ENCODE assay signal across 18 mouse cellular contexts in genomic region chr17:90451384-90451783, GRCm38 (mm10).
DNase-seq lines count a peak whose midpoint lies in the region; ATAC-seq and TF ChIP-seq lines count a peak whose summit lies in the region.
"Had no signal": no experiment of that assay in that cellular context is flagged by ENCODE, and none has a peak within 500 bp of the region (broad histone marks: within the 10 kb centered on the region; RNA-seq: fewer than 3 reads in every experiment).

No protein-coding gene starts in this region.

- WGBS in forebrain, embryonic 15.5 days, result 54% methylated on average over 2 of the region's 2 CpGs
- WGBS in forebrain, embryonic 11.5 days, result 69% methylated on average over 2 of the region's 2 CpGs
- 68% methylated on average over 2 of the region's 2 CpGs for WGBS in midbrain, embryonic 14.5 days
- WGBS in midbrain, embryonic 11.5 days, result 71% methylated on average over 2 of the region's 2 CpGs
- 46% methylated on average over 2 of the region's 2 CpGs for WGBS in forebrain, postnatal 0 days
- WGBS in neural tube, embryonic 14.5 days, result 53% methylated on average over 2 of the region's 2 CpGs
- WGBS in liver, embryonic 11.5 days, result 70% methylated on average over 2 of the region's 2 CpGs

- no peak for DNase-seq in forebrain, embryonic 11.5 days (ENCODE audit: low spot score)
- DNase-seq in midbrain, embryonic 14.5 days, result peak; percentile 15
- no peak for DNase-seq in midbrain, embryonic 11.5 days (ENCODE audit: low spot score, missing footprints)
- peak; percentile 45 for DNase-seq in forebrain, postnatal 0 days
- DNase-seq in liver, embryonic 11.5 days (ENCODE audit: low spot score), result no peak
- DNase-seq: heart, postnatal 36 days; kidney, adult 18-20 months; kidney, postnatal 14 days; layer of hippocampus, adult 9-11 months; left cerebral cortex, postnatal 4 days; right cerebral cortex, postnatal 4 days; thymus, adult 2 months had no signal

- ATAC-seq in forebrain, embryonic 15.5 days (replicated peaks), result no peak
- ATAC-seq in forebrain, embryonic 11.5 days (replicated peaks; ENCODE audit: low FRiP score), result no peak
- ATAC-seq in midbrain, embryonic 14.5 days (ENCODE audit: low FRiP score, low TSS enrichment), result no peak
- ATAC-seq in midbrain, embryonic 11.5 days (ENCODE audit: low FRiP score), result no peak
- no peak for ATAC-seq in forebrain, postnatal 0 days
- ATAC-seq in neural tube, embryonic 14.5 days (ENCODE audit: low read depth), result no peak
- no peak for ATAC-seq in liver, embryonic 11.5 days (replicated peaks; ENCODE audit: low FRiP score)
- ATAC-seq: liver, embryonic 12.5 days had no signal

- H3K36me3 ChIP-seq in forebrain, embryonic 15.5 days, result no peaks in the 10 kb centered on the region
- no peaks in the 10 kb centered on the region for H3K36me3 ChIP-seq in forebrain, embryonic 11.5 days (ENCODE audit: control insufficient read depth, insufficient read depth, low read length)
- no peaks in the 10 kb centered on the region for H3K36me3 ChIP-seq in midbrain, embryonic 14.5 days (ENCODE audit: control insufficient read depth, insufficient read depth, low read length)
- H3K36me3 ChIP-seq in midbrain, embryonic 11.5 days (ENCODE audit: control insufficient read depth, insufficient read depth, low read length), result no peaks in the 10 kb centered on the region
- H3K36me3 ChIP-seq in forebrain, postnatal 0 days (ENCODE audit: insufficient read depth), result no peaks in the 10 kb centered on the region
- no peaks in the 10 kb centered on the region for H3K36me3 ChIP-seq in neural tube, embryonic 14.5 days (ENCODE audit: control insufficient read depth, insufficient read depth, low read length)
- H3K36me3 ChIP-seq in liver, embryonic 11.5 days (ENCODE audit: control insufficient read depth, insufficient read depth, low read length), result no peaks in the 10 kb centered on the region
- H3K36me3 ChIP-seq: G1E; heart, embryonic 12.5 days; liver, embryonic 12.5 days; lung, embryonic 15.5 days had no signal

- no peaks in the 10 kb centered on the region for H3K27me3 ChIP-seq in forebrain, embryonic 15.5 days
- H3K27me3 ChIP-seq in forebrain, embryonic 11.5 days (ENCODE audit: control insufficient read depth, insufficient read depth, low read length), result peaks cover 10% of the 10 kb centered on the region; the same call in 1 of the 2 replicates
- no peaks in the 10 kb centered on the region for H3K27me3 ChIP-seq in midbrain, embryonic 14.5 days (ENCODE audit: control insufficient read depth, insufficient read depth, low read length)
- H3K27me3 ChIP-seq in midbrain, embryonic 11.5 days (ENCODE audit: control insufficient read depth, insufficient read depth, low read length), result no peaks in the 10 kb centered on the region; the same call in 1 of the 2 replicates
- no peaks in the 10 kb centered on the region for H3K27me3 ChIP-seq in forebrain, postnatal 0 days (ENCODE audit: insufficient read depth, low read length)
- no peaks in the 10 kb centered on the region for H3K27me3 ChIP-seq in neural tube, embryonic 14.5 days (ENCODE audit: control insufficient read depth, insufficient read depth, low read length)
- H3K27me3 ChIP-seq in liver, embryonic 11.5 days (replicated peaks; ENCODE audit: control insufficient read depth, insufficient read depth, low read length), result peaks cover 35% of the 10 kb centered on the region

- H3K9me3 ChIP-seq in forebrain, embryonic 15.5 days, result no peaks in the 10 kb centered on the region
- no peaks in the 10 kb centered on the region for H3K9me3 ChIP-seq in forebrain, embryonic 11.5 days (ENCODE audit: control insufficient read depth, low read length)
- no peaks in the 10 kb centered on the region for H3K9me3 ChIP-seq in midbrain, embryonic 14.5 days (ENCODE audit: control insufficient read depth, low read length)
- no peaks in the 10 kb centered on the region for H3K9me3 ChIP-seq in midbrain, embryonic 11.5 days (ENCODE audit: control insufficient read depth, low read length)
- H3K9me3 ChIP-seq in forebrain, postnatal 0 days (ENCODE audit: low read length), result no peaks in the 10 kb centered on the region
- no peaks in the 10 kb centered on the region for H3K9me3 ChIP-seq in neural tube, embryonic 14.5 days (ENCODE audit: control insufficient read depth, low read length)
- H3K9me3 ChIP-seq in liver, embryonic 11.5 days (ENCODE audit: control insufficient read depth, low read length), result no peaks in the 10 kb centered on the region
- H3K9me3 ChIP-seq: heart, embryonic 12.5 days; liver, embryonic 12.5 days; lung, embryonic 15.5 days had no signal

- 0 out of 2 replicates have a peak overlapping the region, but pooled peaks have one; percentile 32 for H3K9ac ChIP-seq in forebrain, embryonic 15.5 days (replicated peaks)
- no peak overlapping the region for H3K9ac ChIP-seq in forebrain, embryonic 11.5 days (ENCODE audit: low read length)
- no peak overlapping the region for H3K9ac ChIP-seq in midbrain, embryonic 14.5 days (replicated peaks; ENCODE audit: low read length)
- H3K9ac ChIP-seq in midbrain, embryonic 11.5 days (ENCODE audit: low read length), result no peak overlapping the region
- no peak overlapping the region for H3K9ac ChIP-seq in forebrain, postnatal 0 days
- peak overlapping the region; percentile 56; the same call in 1 of the 2 replicates for H3K9ac ChIP-seq in neural tube, embryonic 14.5 days (replicated peaks; ENCODE audit: low read depth, low read length)
- no peak overlapping the region for H3K9ac ChIP-seq in liver, embryonic 11.5 days (ENCODE audit: low read depth, low read length)
- H3K9ac ChIP-seq: heart, embryonic 12.5 days; liver, embryonic 12.5 days; lung, embryonic 15.5 days had no signal

- H3K27ac ChIP-seq in forebrain, embryonic 15.5 days (replicated peaks), result peak overlapping the region; percentile 20; the same call in 1 of the 2 replicates
- no peak overlapping the region for H3K27ac ChIP-seq in forebrain, embryonic 11.5 days (ENCODE audit: low read depth, low read length)
- no peak overlapping the region for H3K27ac ChIP-seq in midbrain, embryonic 14.5 days (replicated peaks; ENCODE audit: low read depth, low read length)
- H3K27ac ChIP-seq in midbrain, embryonic 11.5 days (ENCODE audit: low read depth, low read length), result no peak overlapping the region
- H3K27ac ChIP-seq in forebrain, postnatal 0 days (ENCODE audit: low read depth, low read length), result no peak overlapping the region
- H3K27ac ChIP-seq in neural tube, embryonic 14.5 days (ENCODE audit: low read depth, low read length), result peak overlapping the region; percentile 55; the same call in 1 of the 2 replicates
- H3K27ac ChIP-seq in liver, embryonic 11.5 days (ENCODE audit: low read depth, low read length), result no peak overlapping the region
- H3K27ac ChIP-seq: liver, embryonic 12.5 days; lung, embryonic 15.5 days had no signal

- H3K4me1 ChIP-seq in forebrain, embryonic 15.5 days, result peaks cover 19% of the 10 kb centered on the region
- H3K4me1 ChIP-seq in forebrain, embryonic 11.5 days (replicated peaks; ENCODE audit: control insufficient read depth, insufficient read depth, low read length), result 0 out of 2 replicates have a peak, but pooled peaks cover 3% of the 10 kb centered on the region
- peaks cover 8% of the 10 kb centered on the region; the same call in 1 of the 2 replicates for H3K4me1 ChIP-seq in midbrain, embryonic 14.5 days (ENCODE audit: control insufficient read depth, insufficient read depth, low read length)
- 0 out of 2 replicates have a peak, but pooled peaks cover 2% of the 10 kb centered on the region for H3K4me1 ChIP-seq in midbrain, embryonic 11.5 days (ENCODE audit: control insufficient read depth, insufficient read depth, low read length)
- peaks cover 8% of the 10 kb centered on the region; the same call in 1 of the 2 replicates for H3K4me1 ChIP-seq in forebrain, postnatal 0 days (ENCODE audit: insufficient read depth)
- H3K4me1 ChIP-seq in neural tube, embryonic 14.5 days (ENCODE audit: control insufficient read depth, insufficient read depth, low read length), result peaks cover 5% of the 10 kb centered on the region; the same call in 1 of the 2 replicates
- no peaks in the 10 kb centered on the region for H3K4me1 ChIP-seq in liver, embryonic 11.5 days (replicated peaks; ENCODE audit: control insufficient read depth, insufficient read depth, low read length)
- H3K4me1 ChIP-seq: liver, embryonic 12.5 days had no signal

- H3K4me2 ChIP-seq in forebrain, embryonic 15.5 days (replicated peaks), result peak overlapping the region; percentile 75
- no peak overlapping the region for H3K4me2 ChIP-seq in forebrain, embryonic 11.5 days (ENCODE audit: low read depth, low read length, severe bottlenecking)
- peak overlapping the region; percentile 77 for H3K4me2 ChIP-seq in midbrain, embryonic 14.5 days (ENCODE audit: low read length)
- H3K4me2 ChIP-seq in midbrain, embryonic 11.5 days, result no peak overlapping the region
- H3K4me2 ChIP-seq in forebrain, postnatal 0 days (ENCODE audit: low read depth), result peak overlapping the region; percentile 79
- H3K4me2 ChIP-seq in neural tube, embryonic 14.5 days (ENCODE audit: low read depth, low read length), result peak overlapping the region; percentile 64
- no peak overlapping the region for H3K4me2 ChIP-seq in liver, embryonic 11.5 days
- H3K4me2 ChIP-seq: heart, embryonic 12.5 days; liver, embryonic 12.5 days; lung, embryonic 15.5 days had no signal

- no peak for TF ChIP-seq CTCF in forebrain, postnatal 0 days (IDR thresholded peaks at IDR 0.05; ENCODE audit: low read depth)

- peak overlapping the region; percentile 55 for H3K4me3 ChIP-seq in forebrain, embryonic 15.5 days
- H3K4me3 ChIP-seq in forebrain, embryonic 11.5 days (ENCODE audit: low read depth, low read length), result no peak overlapping the region
- peak overlapping the region; percentile 68 for H3K4me3 ChIP-seq in midbrain, embryonic 14.5 days (replicated peaks; ENCODE audit: low read depth, low read length)
- no peak overlapping the region for H3K4me3 ChIP-seq in midbrain, embryonic 11.5 days (ENCODE audit: low read depth, low read length)
- H3K4me3 ChIP-seq in forebrain, postnatal 0 days (ENCODE audit: low read depth, low read length), result peak overlapping the region; percentile 50
- H3K4me3 ChIP-seq in neural tube, embryonic 14.5 days (ENCODE audit: low read depth, low read length), result peak overlapping the region; percentile 66
- H3K4me3 ChIP-seq in liver, embryonic 11.5 days (ENCODE audit: low read depth, low read length), result no peak overlapping the region
- H3K4me3 ChIP-seq: heart, embryonic 12.5 days; liver, embryonic 12.5 days; lung, embryonic 15.5 days had no signal

Comparison
In these comparisons a context has a peak if more than half of its experiments do, and no peak if none do; other contexts are left out.
1. H3K27ac ChIP-seq: peak in forebrain, embryonic 15.5 days (single experiment) and neural tube, embryonic 14.5 days (single experiment); none in forebrain, embryonic 11.5 days (single experiment), midbrain, embryonic 14.5 days (single experiment), midbrain, embryonic 11.5 days (single experiment), forebrain, postnatal 0 days (single experiment) and liver, embryonic 11.5 days (single experiment).
2. H3K4me2 ChIP-seq: peak in forebrain, embryonic 15.5 days (single experiment), midbrain, embryonic 14.5 days (single experiment), forebrain, postnatal 0 days (single experiment) and neural tube, embryonic 14.5 days (single experiment); none in forebrain, embryonic 11.5 days (single experiment), midbrain, embryonic 11.5 days (single experiment) and liver, embryonic 11.5 days (single experiment).
3. H3K4me3 ChIP-seq: peak in forebrain, embryonic 15.5 days (single experiment), midbrain, embryonic 14.5 days (single experiment), forebrain, postnatal 0 days (single experiment) and neural tube, embryonic 14.5 days (single experiment); none in forebrain, embryonic 11.5 days (single experiment), midbrain, embryonic 11.5 days (single experiment) and liver, embryonic 11.5 days (single experiment).
4. H3K9ac ChIP-seq: peak in forebrain, embryonic 15.5 days (single experiment) and neural tube, embryonic 14.5 days (single experiment); none in forebrain, embryonic 11.5 days (single experiment), midbrain, embryonic 14.5 days (single experiment), midbrain, embryonic 11.5 days (single experiment), forebrain, postnatal 0 days (single experiment) and liver, embryonic 11.5 days (single experiment).
5. DNase-seq: peak in midbrain, embryonic 14.5 days (single experiment) and forebrain, postnatal 0 days (single experiment); none in forebrain, embryonic 11.5 days (single experiment), midbrain, embryonic 11.5 days (single experiment) and liver, embryonic 11.5 days (single experiment).